Comparison of ENCODE assay signal across 8 mouse cellular contexts in genomic region chr9:83833811-83834747, GRCm38 (mm10). TPM values are rescaled to one million over a fixed set of nuclear protein-coding genes. Genes with fewer than 3 reads are reported as not detected.
DNase-seq lines count a peak whose midpoint lies in the region; ATAC-seq and TF ChIP-seq lines count a peak whose summit lies in the region.

TSS of gene Ttk (plus strand) at chr9:83834689.

- H3K27me3 ChIP-seq in forebrain, embryonic 16.5 days (replicated peaks; ENCODE audit: control insufficient read depth, insufficient read depth, low read length), result no peaks in the 10 kb centered on the region
- H3K27me3 ChIP-seq in lung, embryonic 15.5 days, result no peaks in the 10 kb centered on the region

- under 1% methylated on average over 38 of the region's 38 CpGs for WGBS in forebrain, embryonic 16.5 days
- 1% methylated on average over 38 of the region's 38 CpGs for WGBS in lung, embryonic 15.5 days

- peak within 1 kb of the TSS; percentile 85 for H3K9ac ChIP-seq in ES-E14 (ENCODE audit: insufficient read depth, low read depth, low read length, poor library complexity, severe bottlenecking)
- H3K9ac ChIP-seq in forebrain, embryonic 16.5 days (replicated peaks; ENCODE audit: low read depth, low read length), result peak within 1 kb of the TSS; percentile 91
- peak within 1 kb of the TSS; percentile 90 for H3K9ac ChIP-seq in lung, embryonic 15.5 days

- peaks cover 4 to 5% of the 10 kb centered on the region in 2 experiments; a peak in 1 of 4 replicates for H3K4me1 ChIP-seq in ES-E14 (ENCODE audit: control insufficient read depth in 2 of 2, insufficient read depth in 2 of 2, low read length in 2 of 2, poor library complexity in 1 of 2)
- H3K4me1 ChIP-seq in forebrain, embryonic 16.5 days (replicated peaks; ENCODE audit: control insufficient read depth, insufficient read depth, low read length), result peaks cover 8% of the 10 kb centered on the region
- H3K4me1 ChIP-seq in lung, embryonic 15.5 days, result peaks cover 23% of the 10 kb centered on the region

- H3K4me3 ChIP-seq in ES-E14 (ENCODE audit: insufficient read depth in 1 of 2, low read depth in 1 of 2, low read length in 2 of 2, poor library complexity in 1 of 2, severe bottlenecking in 1 of 2), result peak within 1 kb of the TSS; percentile 74 to 83
- peak within 1 kb of the TSS; percentile 85 for H3K4me3 ChIP-seq in forebrain, embryonic 16.5 days (replicated peaks; ENCODE audit: low read length)
- peak within 1 kb of the TSS; percentile 94 for H3K4me3 ChIP-seq in lung, embryonic 15.5 days

- DNase-seq in ES-E14 (ENCODE audit: low read depth, low spot score), result peak; percentile 86
- peak; percentile 87 for DNase-seq in cerebellum, adult 11-12 months
- peak; percentile 93 for DNase-seq in heart, postnatal 4 days
- DNase-seq in layer of hippocampus, adult 8-10 months (ENCODE audit: low spot score in 2 of 2), result peak; percentile 85 to 88
- DNase-seq in ovary, adult 18-20 months (ENCODE audit: low spot score), result peak; percentile 82
- peak; percentile 94 for DNase-seq in thymus, postnatal 0 days (ENCODE audit: low spot score)

- H3K4me2 ChIP-seq in forebrain, embryonic 16.5 days (ENCODE audit: low read length), result peak within 1 kb of the TSS; percentile 82
- peak within 1 kb of the TSS; percentile 75 for H3K4me2 ChIP-seq in lung, embryonic 15.5 days

- no peaks in the 10 kb centered on the region for H3K36me3 ChIP-seq in ES-E14 (ENCODE audit: control insufficient read depth, insufficient read depth, low read length, poor library complexity, severe bottlenecking)
- H3K36me3 ChIP-seq in forebrain, embryonic 16.5 days (ENCODE audit: control insufficient read depth, insufficient read depth), result no peaks in the 10 kb centered on the region
- H3K36me3 ChIP-seq in lung, embryonic 15.5 days, result 0 out of 2 replicates have a peak, but pooled peaks cover 3% of the 10 kb centered on the region

- in situ Hi-C loops in ES-E14 (cut with MboI; ENCODE audit: low sequenced_read_pairs in 2 of 2, unreplicated experiment in 2 of 2), result no loop called here

- ATAC-seq in forebrain, embryonic 16.5 days, result peak; percentile 100
- ATAC-seq in lung, embryonic 15.5 days (ENCODE audit: borderline replicate concordance, extremely low read depth, low FRiP score, low TSS enrichment), result peak; percentile 100

- no peaks in the 10 kb centered on the region for H3K9me3 ChIP-seq in ES-E14 (ENCODE audit: control insufficient read depth, insufficient read depth, low read depth, low read length)
- H3K9me3 ChIP-seq in forebrain, embryonic 16.5 days (ENCODE audit: control insufficient read depth, low read length), result no peaks in the 10 kb centered on the region
- H3K9me3 ChIP-seq in lung, embryonic 15.5 days, result no peaks in the 10 kb centered on the region

- peak within 1 kb of the TSS; percentile 22 for H3K27ac ChIP-seq in ES-E14 (ENCODE audit: insufficient read depth, low read depth, low read length, poor library complexity, severe bottlenecking)
- peak within 1 kb of the TSS; percentile 96 for H3K27ac ChIP-seq in forebrain, embryonic 16.5 days (ENCODE audit: low read length)
- peak within 1 kb of the TSS; percentile 44 for H3K27ac ChIP-seq in lung, embryonic 15.5 days

TF ChIP-seq in ES-E14, 5 proteins besides CTCF, POLR2A, EP300 and RAD21:
- TF ChIP-seq CHD2 (IDR thresholded peaks at IDR 0.05; ENCODE audit: low read depth, low read length), result 0 out of 2 replicates have a peak, but pooled peaks have one; percentile 20
- no peak for TF ChIP-seq MAFK (IDR thresholded peaks at IDR 0.05; ENCODE audit: insufficient read depth, low read depth, low read length)
- no peak for TF ChIP-seq ZC3H11A (IDR thresholded peaks at IDR 0.05; ENCODE audit: borderline replicate concordance, low read depth, low read length)

RNA-seq across cellular contexts. Expression of gene Ttk, which starts in this region (rescaled TPM):
- 31.3 and 39.8 TPM in 2 replicates for total RNA-seq in ES-E14 (2012; rRNA removed)
- polyA plus RNA-seq in forebrain, embryonic 16.5 days (2015; fragmentation: Nextera tagmentation; extraction: Ambion mirVana), result 14.0 and 18.3 TPM in 2 replicates
- 10 to 100 TPM; 16.1 to 21.2 TPM for total RNA-seq in heart, postnatal 4 days (2021)
- total RNA-seq in layer of hippocampus, adult 8-10 months (2022), result 1 to 10 TPM in 1 of 4 experiments, under 1 TPM in 3; 0.43 to 1.5 (median 0.61) TPM
- 40.7 and 40.9 TPM in 2 replicates for polyA plus RNA-seq in lung, embryonic 15.5 days (2015; fragmentation: Nextera tagmentation; extraction: Ambion mirVana)
- 20.9 and 21.6 TPM in 2 replicates for polyA plus RNA-seq in thymus, postnatal 0 days (2015; fragmentation: Nextera tagmentation; extraction: Ambion mirVana)

Comparison
In these comparisons a context has a peak if more than half of its experiments do, and no peak if none do; other contexts are left out.
1. Peak in every context shown above with its lines: DNase-seq, ATAC-seq, H3K4me3 ChIP-seq and H3K27ac ChIP-seq.
2. RNA of gene Ttk (total RNA-seq): 31.3 to 39.8 TPM in ES-E14 and 16.1 to 21.2 TPM in heart, postnatal 4 days; 0.43 to 1.5 TPM in layer of hippocampus, adult 8-10 months; every median in the first group is over 4 times any median in the second.
3. H3K27ac ChIP-seq: peak in every context shown above with its lines; median percentile 96 in forebrain, embryonic 16.5 days; 44 in lung, embryonic 15.5 days; 22 in ES-E14.